Mouse (Mus musculus) heart, embryonic 13.5 days (tissue): ENCODE data around the gene Lrp8. TPM values are rescaled to one million over a fixed set of nuclear protein-coding genes. Genes with fewer than 3 reads are reported as not detected.

ENCODE experiments used
- ATAC-seq: fragments of 200-750 bp; cut with Nextera tagmentation; 2 replicates; pipeline ENCODE4 v1.8.0; 2017; ENCODE audit warnings: moderate TSS enrichment; ENCODE audit not compliant: insufficient number of reproducible peaks, low FRiP score, low TSS enrichment; ENCODE audit errors: extremely low read depth
- H3K27ac ChIP-seq: fragments of 300-500 bp; sonication (generic); replicated peaks from 2 replicates; pipeline ENCODE4 v1.5.1; 2015; ENCODE audit warnings: moderate library complexity, mild to moderate bottlenecking, inconsistent platforms
- H3K27me3 ChIP-seq: fragments of 300-500 bp; sonication (generic); replicated peaks from 2 replicates; pipeline ENCODE4 v1.6.1; 2015; ENCODE audit warnings: mild to moderate bottlenecking, inconsistent platforms
- H3K36me3 ChIP-seq: fragments of 300-500 bp; sonication (generic); 2 replicates; pipeline ENCODE4 v1.6.1; 2015; ENCODE audit warnings: mild to moderate bottlenecking, inconsistent platforms
- H3K4me1 ChIP-seq: fragments of 300-500 bp; sonication (generic); 2 replicates; pipeline ENCODE4 v1.6.1; 2015; ENCODE audit warnings: inconsistent platforms
- H3K4me2 ChIP-seq: fragments of 300-500 bp; sonication (generic); 2 replicates; pipeline ENCODE4 v1.6.1; 2015; ENCODE audit warnings: inconsistent platforms, mild to moderate bottlenecking, moderate library complexity
- H3K4me3 ChIP-seq: fragments of 300-500 bp; sonication (generic); 2 replicates; pipeline ENCODE4 v1.5.1; 2015; ENCODE audit warnings: moderate library complexity, mild to moderate bottlenecking, inconsistent platforms
- H3K9ac ChIP-seq: fragments of 300-500 bp; sonication (generic); 2 replicates; pipeline ENCODE4 v1.6.1; 2015; ENCODE audit warnings: inconsistent platforms, mild to moderate bottlenecking, moderate library complexity
- H3K9me3 ChIP-seq: fragments of 300-500 bp; sonication (generic); 2 replicates; pipeline ENCODE4 v1.6.1; 2016; ENCODE audit warnings: inconsistent platforms
- WGBS: fragments of 180-500 bp; shearing (Covaris S2); methylation state at CpG from one replicate; pipeline ENCODE4 v1.1.7; 2015; ENCODE audit warnings: mixed read lengths; 5-methylcytosine and 5-hydroxymethylcytosine counted together
- polyA plus RNA-seq: library from polyadenylated mRNA; unstranded; fragments of >200 nt; fragmentation: Nextera tagmentation; extraction: Ambion mirVana; gene quantifications from 2 replicates; pipeline ENCODE4 v1.2.1, GENCODE M21; 2015

The Lrp8 gene
- polyA plus RNA-seq, 1 experiment from 2014 or later = 0.51 TPM

DNA sequence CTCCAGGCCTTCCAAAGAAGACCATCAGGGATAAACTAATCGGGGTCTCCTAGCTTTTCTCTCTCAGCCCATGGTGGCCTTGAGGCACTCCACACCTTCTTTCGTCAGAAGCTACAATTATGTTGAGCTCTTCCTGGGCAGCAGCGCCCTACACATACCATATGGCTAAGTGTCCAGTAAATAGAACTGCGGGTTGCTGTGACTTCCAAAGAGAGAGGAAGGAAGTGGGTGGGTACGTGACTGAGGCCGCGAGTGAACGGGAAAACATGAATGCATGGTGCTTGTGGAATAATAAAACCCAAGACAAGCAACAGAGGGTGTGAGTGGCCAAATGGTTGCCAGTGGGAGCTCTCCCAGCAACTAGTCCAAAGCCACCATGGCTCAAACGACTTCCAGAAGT is 47.6 kb downstream of the Lrp8 start:
- ATAC-seq = no peak
- Histone ChIP-seq H3K4me3 (no peak overlapping the region), H3K36me3 (no peaks in the 10 kb centered on the region), H3K27ac (no peak overlapping the region), H3K4me2 (no peak overlapping the region), H3K9ac (no peak overlapping the region), H3K4me1 (peaks cover 10% of the 10 kb centered on the region), H3K27me3 (peaks cover 56% of the 10 kb centered on the region), H3K9me3 (no peaks in the 10 kb centered on the region)
- WGBS = 74% methylated on average over 9 of the region's 9 CpGs

DNA sequence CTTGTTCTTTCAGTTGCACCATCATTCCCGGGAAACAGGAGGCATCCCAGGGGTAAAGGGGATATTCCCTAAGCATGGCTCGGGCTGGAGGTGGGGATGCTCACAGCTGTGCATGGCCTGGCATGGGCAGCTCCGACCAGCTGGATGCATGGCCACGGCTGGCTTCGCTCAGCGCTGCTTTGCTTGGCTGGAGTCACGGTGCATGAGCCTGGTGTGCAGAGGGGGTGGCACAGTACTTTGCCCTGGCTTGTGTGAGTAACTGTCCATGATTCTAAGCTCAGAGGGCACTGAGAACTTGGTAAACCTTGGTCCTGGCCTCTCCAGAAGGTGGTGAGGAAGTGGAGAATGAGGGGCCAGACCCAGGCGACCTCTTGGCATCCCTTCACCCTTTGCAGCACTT is 48.0 kb downstream of the Lrp8 start:
- Histone ChIP-seq H3K9ac (no peak overlapping the region), H3K4me1 (peaks cover 10% of the 10 kb centered on the region), H3K27me3 (peaks cover 57% of the 10 kb centered on the region), H3K27ac (no peak overlapping the region), H3K4me3 (no peak overlapping the region), H3K4me2 (no peak overlapping the region), H3K36me3 (no peaks in the 10 kb centered on the region), H3K9me3 (no peaks in the 10 kb centered on the region)
- WGBS = 79% methylated on average over 8 of the region's 8 CpGs
- no peak for ATAC-seq

DNA sequence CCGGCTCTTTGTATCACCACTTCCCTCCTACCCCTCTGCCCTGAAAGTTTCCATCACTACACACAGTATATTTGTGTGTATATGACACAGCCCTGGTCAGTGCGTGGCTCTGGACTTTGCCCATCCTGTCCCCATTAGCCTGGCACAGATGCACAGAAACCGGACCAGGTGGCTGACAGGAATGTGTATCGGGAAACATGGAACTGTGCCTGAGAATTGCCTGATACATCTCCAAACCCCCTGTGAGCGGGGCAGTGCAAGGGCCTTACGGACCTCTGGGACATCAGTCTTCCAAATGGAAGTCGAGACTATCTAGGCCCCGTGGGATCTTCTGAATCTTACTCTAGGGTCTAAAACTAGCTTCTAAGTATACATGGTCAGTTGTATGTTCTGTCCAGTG is 51.3 kb downstream of the Lrp8 start:
- H3K27ac ChIP-seq = no peak overlapping the region
- ATAC-seq = no peak
- no peaks in the 10 kb centered on the region for H3K4me1 ChIP-seq
- peaks cover 30% of the 10 kb centered on the region for H3K27me3 ChIP-seq
- H3K9me3 ChIP-seq = no peaks in the 10 kb centered on the region
- no peaks in the 10 kb centered on the region for H3K36me3 ChIP-seq
- H3K4me2 ChIP-seq = no peak overlapping the region
- H3K4me3 ChIP-seq = no peak overlapping the region
- no peak overlapping the region for H3K9ac ChIP-seq
- 86% methylated on average over 8 of the region's 8 CpGs for WGBS

DNA sequence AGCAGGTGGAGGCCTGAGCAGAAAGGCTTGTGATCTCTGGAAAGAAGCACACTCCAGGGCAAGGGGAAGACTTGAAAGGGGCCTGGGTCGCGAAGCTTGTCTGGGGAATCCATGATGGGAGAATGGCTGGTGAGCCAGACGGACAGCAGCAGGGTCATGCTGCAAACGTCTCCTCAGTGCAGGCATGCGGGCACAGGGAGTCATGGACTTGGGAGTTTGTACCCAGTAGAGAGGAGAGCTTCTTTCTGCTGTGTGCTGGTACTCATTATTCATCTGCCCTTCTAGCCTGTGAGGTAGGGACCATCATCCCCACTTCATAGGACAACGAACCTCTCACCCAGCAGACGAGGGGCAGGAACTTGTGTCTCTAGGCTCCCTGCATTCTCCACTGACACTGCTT is 51.8 kb downstream of the Lrp8 start:
- Histone ChIP-seq H3K4me2 (no peak overlapping the region), H3K4me3 (no peak overlapping the region), H3K27ac (no peak overlapping the region), H3K9ac (no peak overlapping the region), H3K36me3 (no peaks in the 10 kb centered on the region), H3K9me3 (no peaks in the 10 kb centered on the region), H3K27me3 (peaks cover 25% of the 10 kb centered on the region), H3K4me1 (no peaks in the 10 kb centered on the region)
- WGBS = 80% methylated on average over 7 of the region's 7 CpGs
- no peak for ATAC-seq

DNA sequence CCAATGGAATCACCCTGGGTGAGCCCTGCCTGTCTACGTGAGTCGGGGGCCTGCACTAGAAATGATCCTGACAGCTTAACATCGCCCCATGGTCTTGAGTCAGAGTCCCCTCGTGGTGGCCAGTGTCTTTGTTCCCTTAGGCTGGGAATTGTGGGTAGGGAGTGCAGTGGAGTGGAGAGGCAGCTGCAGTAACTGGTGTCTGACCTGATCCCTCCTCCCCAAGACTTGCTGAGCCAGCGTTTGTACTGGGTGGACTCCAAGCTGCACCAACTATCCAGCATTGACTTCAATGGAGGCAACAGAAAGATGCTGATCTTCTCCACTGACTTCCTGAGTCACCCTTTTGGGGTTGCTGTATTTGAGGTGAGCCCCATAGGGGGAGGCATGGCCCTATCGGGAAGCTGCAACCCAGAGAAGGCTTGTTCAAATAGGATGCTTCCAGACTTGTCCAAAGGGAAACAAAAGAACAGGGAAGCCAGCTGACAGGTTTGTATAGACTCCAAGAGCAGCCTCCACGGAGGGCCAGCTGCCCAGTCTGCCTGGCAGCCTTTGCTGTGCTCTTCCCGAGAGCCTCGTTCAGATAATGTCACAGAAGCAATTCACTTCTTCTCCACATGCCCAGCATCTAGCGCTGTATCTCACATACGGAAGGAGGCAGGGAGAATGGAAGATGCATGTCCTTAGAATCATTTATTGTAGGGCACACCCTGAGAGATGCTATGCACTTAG is 55.1 kb downstream of the Lrp8 start:
- no peak overlapping the region for H3K9ac ChIP-seq
- no peak for ATAC-seq
- H3K4me2 ChIP-seq = no peak overlapping the region
- peaks cover 10% of the 10 kb centered on the region; the same call in 1 of the 2 replicates for H3K27me3 ChIP-seq
- H3K36me3 ChIP-seq = no peaks in the 10 kb centered on the region
- WGBS = 64% methylated on average over 11 of the region's 11 CpGs
- no peak overlapping the region for H3K27ac ChIP-seq
- no peaks in the 10 kb centered on the region for H3K4me1 ChIP-seq
- no peak overlapping the region for H3K4me3 ChIP-seq
- H3K9me3 ChIP-seq = no peaks in the 10 kb centered on the region

DNA sequence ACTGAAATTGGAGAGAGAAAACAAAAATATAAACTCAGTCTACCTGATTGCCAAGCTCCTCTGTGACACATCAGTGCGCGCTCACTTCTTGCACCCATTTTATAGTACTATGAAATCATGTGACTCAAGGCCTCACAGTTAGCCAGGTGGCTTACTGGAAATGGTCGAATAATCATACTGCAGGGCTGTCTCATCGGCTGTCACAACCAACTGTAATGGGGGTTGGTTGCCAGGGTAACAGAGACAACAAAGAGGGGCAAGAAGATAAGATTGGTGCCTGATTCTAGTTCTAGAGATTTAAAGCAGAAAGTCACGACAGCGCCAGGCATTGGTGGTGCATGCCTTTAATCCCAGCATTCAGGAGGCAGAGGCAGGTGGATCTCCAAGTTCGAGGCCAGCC is 56.9 kb downstream of the Lrp8 start:
- H3K4me2 ChIP-seq = no peak overlapping the region
- H3K27ac ChIP-seq = no peak overlapping the region
- H3K4me3 ChIP-seq = no peak overlapping the region
- peaks cover 10% of the 10 kb centered on the region; the same call in 1 of the 2 replicates for H3K27me3 ChIP-seq
- H3K36me3 ChIP-seq = no peaks in the 10 kb centered on the region
- no peak for ATAC-seq
- 78% methylated on average over 7 of the region's 7 CpGs for WGBS
- no peak overlapping the region for H3K9ac ChIP-seq
- H3K9me3 ChIP-seq = no peaks in the 10 kb centered on the region
- H3K4me1 ChIP-seq = no peaks in the 10 kb centered on the region

- ATAC-seq = no peak
Observed at GRCm38 (mm10) chr4:107864866-107865265, 62.8 kb downstream of the Lrp8 start.

DNA sequence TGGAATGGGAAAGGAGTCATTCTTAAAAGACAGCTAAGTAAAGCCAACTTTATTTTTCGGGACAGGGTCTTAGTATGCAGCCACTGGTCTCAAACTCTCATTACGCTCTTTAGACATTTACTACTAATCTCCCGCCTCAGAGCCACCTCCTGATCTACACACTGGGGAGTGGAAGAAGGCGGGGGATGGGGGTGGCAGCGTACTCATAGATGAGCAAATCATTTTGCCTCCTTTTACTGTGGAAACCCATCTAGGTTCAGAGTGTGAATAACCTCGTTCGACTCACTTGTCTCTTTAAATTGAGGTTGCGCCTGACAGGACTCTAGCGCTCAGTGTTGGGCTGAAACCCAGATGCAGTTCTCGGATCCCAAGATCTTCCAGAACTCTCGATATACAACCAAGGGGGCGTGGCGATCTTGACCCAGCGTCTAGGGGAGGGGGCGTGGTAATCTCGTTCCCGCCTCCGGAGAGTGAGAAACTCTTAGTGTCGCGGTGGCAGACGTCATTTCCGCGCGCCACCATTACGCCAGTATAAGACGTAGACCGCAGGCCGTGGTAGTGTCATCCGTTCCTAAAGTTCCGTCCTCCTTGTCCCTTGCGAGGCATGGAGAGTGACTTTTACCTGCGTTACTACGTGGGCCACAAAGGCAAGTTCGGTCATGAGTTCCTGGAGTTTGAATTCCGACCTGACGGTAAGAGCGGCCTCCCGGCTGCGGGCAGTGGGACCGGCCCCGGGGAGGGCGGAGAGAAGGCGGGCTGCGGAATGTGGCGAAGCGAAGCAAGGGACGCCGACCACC is 77.4 kb downstream of the Lrp8 start, which contains the start of gene Magoh:
TSS of gene Magoh (plus strand) at position 502 of the 797 bp plus-strand sequence.
- H3K27me3 ChIP-seq = no peaks in the 10 kb centered on the region
- H3K4me3 ChIP-seq = peak within 1 kb of the TSS; percentile 93
- H3K4me2 ChIP-seq = peak within 1 kb of the TSS; percentile 91
- 3% methylated on average over 48 of the region's 48 CpGs for WGBS
- H3K9ac ChIP-seq = peak within 1 kb of the TSS; percentile 94
- peak; percentile 92 for ATAC-seq
- H3K27ac ChIP-seq = peak within 1 kb of the TSS; percentile 76
- H3K9me3 ChIP-seq = no peaks in the 10 kb centered on the region
- H3K4me1 ChIP-seq = peaks cover 13% of the 10 kb centered on the region
- H3K36me3 ChIP-seq = peaks cover 36% of the 10 kb centered on the region

More at GRCm38 (mm10) chr4:107864866-107865265, 62.8 kb downstream of the Lrp8 start:
- 60% methylated on average over 4 of the region's 4 CpGs for WGBS
- H3K36me3 ChIP-seq = no peaks in the 10 kb centered on the region
- no peaks in the 10 kb centered on the region for H3K9me3 ChIP-seq
- no peak overlapping the region for H3K27ac ChIP-seq
- no peaks in the 10 kb centered on the region for H3K27me3 ChIP-seq
- no peak overlapping the region for H3K9ac ChIP-seq
- H3K4me2 ChIP-seq = no peak overlapping the region
- no peaks in the 10 kb centered on the region for H3K4me1 ChIP-seq
- H3K4me3 ChIP-seq = no peak overlapping the region

DNA sequence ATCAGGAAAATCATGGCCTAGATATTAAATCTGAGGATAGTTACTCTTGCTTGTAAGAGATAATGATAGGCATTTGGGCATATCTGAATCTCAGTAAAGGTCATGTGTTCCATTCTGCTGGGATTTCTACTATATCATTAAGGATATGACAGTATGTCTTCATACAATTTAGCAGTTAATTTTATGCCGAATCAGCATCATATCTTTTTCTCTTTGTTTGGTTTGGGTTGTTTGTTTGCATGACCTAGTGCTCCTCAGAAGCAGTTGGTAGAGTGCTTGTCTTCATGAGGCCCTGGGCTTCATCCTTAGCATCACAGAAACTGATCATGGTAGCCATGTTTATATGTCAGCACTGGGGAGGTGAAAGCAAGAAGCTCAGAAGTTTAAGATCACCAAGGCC is 79.6 kb downstream of the Lrp8 start:
- Histone ChIP-seq H3K4me3 (no peak overlapping the region), H3K27ac (no peak overlapping the region), H3K4me2 (no peak overlapping the region), H3K36me3 (peaks cover 58% of the 10 kb centered on the region), H3K9ac (no peak overlapping the region), H3K4me1 (peaks cover 13% of the 10 kb centered on the region), H3K9me3 (no peaks in the 10 kb centered on the region), H3K27me3 (no peaks in the 10 kb centered on the region)
- WGBS = 84% methylated on average over 1 of the region's 1 CpGs
- no peak for ATAC-seq

- no peak for ATAC-seq
- Histone ChIP-seq H3K27ac (no peak overlapping the region), H3K4me1 (peaks cover 17% of the 10 kb centered on the region), H3K9ac (no peak overlapping the region), H3K9me3 (no peaks in the 10 kb centered on the region), H3K36me3 (peaks cover 67% of the 10 kb centered on the region), H3K4me3 (no peak overlapping the region), H3K4me2 (no peak overlapping the region), H3K27me3 (no peaks in the 10 kb centered on the region)
- 80% methylated on average over 7 of the region's 7 CpGs for WGBS
Observed at GRCm38 (mm10) chr4:107886371-107886770, 84.3 kb downstream of the Lrp8 start.

- Histone ChIP-seq H3K9ac (peak overlapping the region; percentile 85), H3K4me3 (peak overlapping the region; percentile 65), H3K4me2 (peak overlapping the region; percentile 84), H3K27ac (peak overlapping the region; percentile 89), H3K4me1 (peaks cover 17% of the 10 kb centered on the region), H3K36me3 (peaks cover 65% of the 10 kb centered on the region), H3K27me3 (no peaks in the 10 kb centered on the region), H3K9me3 (no peaks in the 10 kb centered on the region)
- WGBS = under 1% methylated on average over 12 of the region's 12 CpGs
- ATAC-seq = no peak
Observed at GRCm38 (mm10) chr4:107889385-107889730, 87.3 kb downstream of the Lrp8 start.
